Mouse (Mus musculus) forelimb bud, embryonic 11.5 days (tissue): Measurements from ENCODE around the gene H2al2a.

Source experiments
- DNase-seq: peaks from one replicate; pipeline ENCODE4 v3.0.0-alpha.2; 2012; ENCODE audit warnings: low read depth, low spot score

H2al2a gene

GRCm38 (mm10) chr2:17996858-17997257 lies at the start of gene H2al2a:
Gene H2al2a, minus strand, starts transcription at chr2:17996958.
- DNase-seq, result no peak

GRCm38 (mm10) chr2:18046186-18046585 lies 49.4 kb upstream of the H2al2a start:
- DNase-seq, result no peak

- DNase-seq, result no peak
Observed at GRCm38 (mm10) chr2:18045781-18046181, 49.0 kb upstream of the H2al2a start.

- no peak for DNase-seq
Observed at GRCm38 (mm10) chr2:18045143-18045780, 48.5 kb upstream of the H2al2a start.

GRCm38 (mm10) chr2:18041199-18041885 lies 44.6 kb upstream of the H2al2a start:
- no peak for DNase-seq

GRCm38 (mm10) chr2:18040347-18041160 lies 43.8 kb upstream of the H2al2a start:
- no peak for DNase-seq

GRCm38 (mm10) chr2:18039566-18040290 lies 43.0 kb upstream of the H2al2a start:
- DNase-seq, result no peak

- no peak for DNase-seq
Observed at GRCm38 (mm10) chr2:18038895-18039371, 42.2 kb upstream of the H2al2a start.

- no peak for DNase-seq
Observed at GRCm38 (mm10) chr2:18038141-18038752, 41.5 kb upstream of the H2al2a start.

- no peak for DNase-seq
Observed at GRCm38 (mm10) chr2:18037491-18037890, 40.7 kb upstream of the H2al2a start, which contains the start of gene A930004D18Rik. Gene A930004D18Rik, minus strand, starts transcription at chr2:18037737.

GRCm38 (mm10) chr2:18034371-18035250 lies 37.9 kb upstream of the H2al2a start:
- no peak for DNase-seq

- no peak for DNase-seq
Observed at GRCm38 (mm10) chr2:18033166-18034108, 36.7 kb upstream of the H2al2a start.

GRCm38 (mm10) chr2:18032538-18032895 lies 35.8 kb upstream of the H2al2a start:
- DNase-seq, result no peak

- DNase-seq, result peak; percentile 85
Observed at GRCm38 (mm10) chr2:18031831-18032537, 35.2 kb upstream of the H2al2a start.

GRCm38 (mm10) chr2:18031271-18031821 lies 34.6 kb upstream of the H2al2a start:
- no peak for DNase-seq

GRCm38 (mm10) chr2:18030581-18030980 lies 33.8 kb upstream of the H2al2a start:
- DNase-seq, result no peak

- DNase-seq, result no peak
Observed at GRCm38 (mm10) chr2:18029656-18030055, 32.9 kb upstream of the H2al2a start.
